In the genomic region with DNA sequence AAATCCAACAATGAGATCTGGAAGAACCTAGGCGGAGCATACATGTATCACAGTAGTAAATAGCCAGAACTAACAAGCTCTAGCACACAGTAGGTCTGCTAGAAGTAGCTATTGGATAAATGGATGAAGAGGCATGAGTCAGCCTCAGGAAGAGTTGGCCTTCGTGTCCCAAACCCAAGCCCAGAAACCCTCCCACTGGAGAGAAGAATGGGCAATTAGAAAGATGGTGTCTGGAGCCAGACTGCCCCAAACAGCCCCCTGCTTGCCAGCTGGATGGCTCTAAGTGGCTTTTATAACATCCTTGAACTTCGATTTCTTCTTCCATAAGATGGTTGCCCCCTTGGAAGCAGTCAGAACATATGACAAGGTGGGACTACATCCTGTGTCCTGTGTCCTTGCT, we compare ENCODE assay signal across 16 mouse cellular contexts. TPM values are rescaled to one million over a fixed set of nuclear protein-coding genes. Genes with fewer than 3 reads are reported as not detected.
"Had no signal": no experiment of that assay in that cellular context is flagged by ENCODE, and none has a peak within 500 bp of the region (broad histone marks: within the 10 kb centered on the region; RNA-seq: fewer than 3 reads in every experiment).

No protein-coding gene starts in this region.

- H3K27ac ChIP-seq: layer of hippocampus, adult 2 months; liver, embryonic 13.5 days; midbrain, embryonic 10.5 days; midbrain, embryonic 13.5 days; stomach, postnatal 0 days had no signal

- H3K4me1 ChIP-seq: megakaryocyte, embryonic 14.5 days had no signal

- H3K4me3 ChIP-seq: layer of hippocampus, adult 2 months; liver, embryonic 13.5 days; megakaryocyte, embryonic 14.5 days; midbrain, embryonic 10.5 days; midbrain, embryonic 13.5 days had no signal

- H3K36me3 ChIP-seq: liver, embryonic 13.5 days; midbrain, embryonic 10.5 days; midbrain, embryonic 13.5 days had no signal

- DNase-seq: layer of hippocampus, adult 9-11 months; liver, embryonic 13.5 days; right cerebral cortex, adult 18-20 months; right cerebral cortex, postnatal 14 days; right cerebral cortex, postnatal 4 days; thymus, adult 2 months; thymus, postnatal 14 days; thymus, postnatal 4 days had no signal

- H3K9me3 ChIP-seq: liver, embryonic 13.5 days; megakaryocyte, embryonic 14.5 days; midbrain, embryonic 10.5 days; midbrain, embryonic 13.5 days had no signal

- H3K9ac ChIP-seq: liver, embryonic 13.5 days; lung, embryonic 14.5 days; midbrain, embryonic 13.5 days had no signal

- H3K4me2 ChIP-seq: liver, embryonic 13.5 days; lung, embryonic 14.5 days; midbrain, embryonic 13.5 days had no signal

- H3K27me3 ChIP-seq: liver, embryonic 13.5 days; megakaryocyte, embryonic 14.5 days; midbrain, embryonic 13.5 days had no signal

- ATAC-seq: midbrain, embryonic 13.5 days; midbrain, embryonic 16.5 days had no signal

RNA-seq across cellular contexts. Expression of a gene that starts 53.6 kb away (rescaled TPM):
- total RNA-seq: monocyte, adult 5-6 weeks had no signal
